Mouse (Mus musculus) T-cell, adult 2 months (primary cell): Measurements from ENCODE around the gene Slc9a7.

Source experiments
- DNase-seq: peaks from one replicate; pipeline ENCODE4 v3.0.0; 2022; ENCODE audit warnings: low spot score

Slc9a7 gene

DNA sequence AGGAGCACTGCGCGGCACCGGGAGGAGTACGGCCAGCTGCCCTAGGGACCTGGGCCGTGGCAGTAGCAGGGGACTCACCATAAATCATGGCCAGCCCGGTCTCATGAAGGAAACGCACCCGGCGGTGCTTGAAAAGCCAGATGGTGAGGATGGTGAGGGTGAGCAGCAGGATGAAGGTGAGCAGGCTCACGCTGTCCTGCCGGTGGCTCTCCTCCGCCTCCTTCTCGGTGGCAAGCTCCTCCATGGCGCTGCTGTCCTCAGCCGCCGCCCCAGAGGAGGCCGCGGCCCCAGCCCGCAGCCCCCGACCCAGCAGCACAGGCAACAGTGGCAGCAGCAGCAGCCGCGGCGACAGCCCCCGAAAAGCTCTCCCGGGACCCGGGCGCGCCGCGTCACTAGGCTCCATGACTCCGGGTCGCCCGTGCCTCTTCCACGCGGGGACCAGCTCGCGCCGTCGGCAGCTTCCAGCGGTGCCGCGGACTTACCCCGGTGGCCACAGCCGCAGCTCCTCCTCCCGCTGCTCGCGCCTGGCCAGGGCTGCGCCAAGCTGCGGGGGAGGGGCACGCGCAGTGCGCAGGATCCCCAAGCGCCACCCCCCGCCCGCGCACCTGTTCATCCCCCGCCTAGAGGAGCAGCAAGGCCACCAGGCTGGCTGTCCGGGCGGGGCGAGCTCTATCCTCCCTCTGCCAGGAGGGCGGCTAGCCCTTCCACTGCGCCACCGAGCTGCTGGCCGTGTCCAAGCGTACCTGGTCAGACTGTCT, at the start of gene Slc9a7:
TSS of gene Slc9a7 (minus strand) at position 526 of the 758 bp plus-strand sequence.
- peak; percentile 48 for DNase-seq

DNA sequence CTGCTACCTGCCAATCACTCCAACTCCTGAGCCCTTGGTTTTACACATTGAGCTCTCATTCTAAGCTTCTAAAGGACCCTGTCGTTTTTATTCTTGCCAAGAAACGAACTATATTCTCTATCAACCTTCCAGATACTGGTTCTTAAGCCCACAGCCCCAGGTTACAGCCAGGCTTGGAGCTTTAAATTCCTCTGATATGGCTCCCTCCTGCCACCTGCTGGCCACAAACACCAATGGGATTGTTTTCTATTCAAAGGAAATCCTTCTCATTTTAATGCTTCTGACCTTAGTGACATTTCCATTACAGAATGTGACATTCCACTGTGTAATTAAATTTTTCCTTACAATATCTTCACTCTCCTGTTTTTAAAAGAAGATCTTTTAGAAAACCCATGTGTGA, 44.1 kb upstream of the Slc9a7 start:
- peak; percentile 14 for DNase-seq

DNA sequence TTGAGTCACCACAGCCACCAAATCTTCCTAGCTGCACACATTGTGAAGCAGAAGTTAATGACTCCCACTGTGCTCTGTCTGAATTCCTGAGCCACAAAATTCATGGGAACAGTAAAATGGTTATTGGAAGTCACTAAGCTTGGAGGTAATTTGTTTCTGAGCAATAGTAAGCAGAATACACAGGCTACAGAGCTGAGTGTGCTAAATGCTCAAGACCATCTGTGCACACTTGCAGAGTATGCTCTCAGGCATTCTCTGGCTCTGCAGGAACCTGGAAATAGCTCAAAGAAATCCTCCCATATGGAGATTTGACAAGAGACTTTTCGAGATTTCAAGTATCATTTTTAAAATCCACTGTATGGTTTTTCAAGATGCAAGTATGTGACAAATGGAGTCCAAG, 41.1 kb upstream of the Slc9a7 start:
- no peak for DNase-seq

DNA sequence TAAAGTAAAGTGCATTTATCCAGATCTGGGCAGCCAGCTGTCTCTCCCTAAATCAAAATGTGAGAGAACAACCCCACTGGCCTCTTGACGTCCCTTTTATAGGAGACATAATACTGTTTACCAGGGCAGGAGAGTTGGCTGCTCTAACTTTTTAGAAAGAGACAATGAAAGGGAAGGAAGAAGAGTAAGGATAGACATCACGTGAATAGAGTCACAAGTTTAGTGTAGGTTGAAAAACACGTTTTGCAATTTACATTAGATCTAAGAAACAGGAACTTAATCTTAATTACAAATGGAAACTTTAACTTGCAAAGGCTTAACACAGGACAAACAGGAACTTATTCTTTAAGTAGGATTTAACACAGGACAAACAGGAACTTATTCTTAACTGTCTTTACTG, 15.6 kb upstream of the Slc9a7 start:
- no peak for DNase-seq

DNA sequence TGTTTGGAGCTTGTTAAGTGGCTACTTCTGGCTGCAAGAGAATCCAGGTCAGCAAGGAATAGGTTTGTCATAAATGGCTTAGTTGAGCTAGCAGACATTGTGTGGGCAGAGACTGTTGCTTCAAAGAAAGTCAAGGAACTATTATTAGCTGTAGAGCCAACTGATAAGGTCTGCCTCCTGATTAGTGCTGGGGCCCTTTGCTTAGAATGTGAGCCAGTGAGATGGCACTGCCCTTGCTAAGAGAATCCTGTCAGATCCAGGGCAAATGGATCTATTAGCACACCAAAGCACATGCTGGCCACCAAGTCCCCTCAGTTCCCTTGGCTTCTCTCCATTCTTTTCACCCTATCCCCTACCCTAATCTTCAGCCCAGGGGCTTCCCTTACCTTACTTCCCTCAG, 14.3 kb upstream of the Slc9a7 start:
- no peak for DNase-seq

DNA sequence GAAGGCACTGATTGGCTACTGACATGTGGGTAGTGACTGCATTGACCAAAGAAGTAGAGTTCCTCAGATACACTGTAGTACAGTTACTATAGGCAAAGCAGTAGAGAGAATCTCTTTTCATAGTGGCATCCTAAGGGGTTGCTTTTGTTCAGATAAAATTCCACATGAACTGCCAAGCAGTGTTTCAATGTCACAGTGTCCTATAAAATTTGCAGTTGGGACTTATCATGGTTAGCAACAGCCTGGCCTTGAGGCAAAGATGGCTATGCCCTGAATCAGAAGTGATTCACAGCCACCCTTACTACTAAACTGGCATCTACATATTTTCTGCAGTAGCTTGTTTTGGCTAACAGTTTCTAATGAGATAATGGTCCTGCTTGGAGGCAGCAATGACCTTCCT, 11.7 kb upstream of the Slc9a7 start:
- no peak for DNase-seq

DNA sequence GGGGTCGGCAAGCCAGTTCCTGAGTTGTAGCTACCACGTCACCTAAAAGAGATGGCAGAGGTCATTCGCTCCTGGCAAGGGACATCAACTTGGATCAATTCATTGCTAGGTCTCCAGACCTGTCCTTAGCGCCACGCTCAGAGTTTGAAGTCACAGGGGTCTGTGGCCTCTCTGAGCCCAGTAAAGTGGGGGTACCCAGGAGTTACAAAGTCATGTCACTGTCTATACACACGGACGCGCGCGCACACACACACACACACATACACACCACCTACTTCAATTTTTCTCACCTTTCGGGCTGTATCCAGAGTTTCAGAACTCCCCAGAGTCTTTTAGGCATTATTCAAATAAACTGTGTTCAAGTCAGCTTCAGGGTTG, 422 bp upstream of the Slc9a7 start:
- DNase-seq: no peak

DNA sequence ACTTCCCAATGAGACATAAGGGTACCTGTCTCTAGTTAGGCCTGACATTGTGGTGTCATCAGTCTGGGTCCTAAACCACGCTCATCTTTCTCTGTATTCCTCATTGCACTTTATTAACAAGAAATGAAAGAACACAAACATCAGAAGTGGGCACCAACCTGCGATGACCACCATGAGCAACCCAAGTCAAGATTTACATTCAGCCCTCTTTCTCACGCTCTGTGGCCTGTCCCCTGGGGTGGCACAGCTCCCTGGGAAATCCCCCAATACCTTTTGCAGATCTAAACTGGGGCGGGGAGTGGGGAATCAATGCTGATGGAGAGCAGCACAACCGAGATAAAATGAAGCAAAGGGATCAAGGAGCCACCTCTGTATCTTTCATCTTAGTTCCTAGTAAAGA, 892 bp downstream of the Slc9a7 start:
- peak; percentile 3 for DNase-seq

DNA sequence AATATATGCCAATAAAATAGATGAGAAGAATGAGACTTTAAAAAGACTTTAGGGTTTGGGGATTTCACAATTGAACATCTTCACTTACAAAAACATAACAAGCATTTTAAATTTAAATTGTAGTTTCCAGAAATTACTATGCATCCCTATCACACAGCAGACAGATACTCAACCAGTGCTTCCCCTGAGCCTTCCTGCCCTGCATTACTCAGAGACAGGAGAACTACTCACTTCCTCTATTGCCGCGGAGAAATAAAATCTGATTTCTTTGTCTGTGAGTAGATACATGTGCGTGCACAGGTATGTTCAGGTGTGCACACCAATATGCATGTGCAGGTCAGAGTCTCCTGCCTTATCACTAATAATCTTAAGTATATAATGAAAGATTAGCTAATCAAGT, 2.9 kb downstream of the Slc9a7 start:
- no peak for DNase-seq

DNA sequence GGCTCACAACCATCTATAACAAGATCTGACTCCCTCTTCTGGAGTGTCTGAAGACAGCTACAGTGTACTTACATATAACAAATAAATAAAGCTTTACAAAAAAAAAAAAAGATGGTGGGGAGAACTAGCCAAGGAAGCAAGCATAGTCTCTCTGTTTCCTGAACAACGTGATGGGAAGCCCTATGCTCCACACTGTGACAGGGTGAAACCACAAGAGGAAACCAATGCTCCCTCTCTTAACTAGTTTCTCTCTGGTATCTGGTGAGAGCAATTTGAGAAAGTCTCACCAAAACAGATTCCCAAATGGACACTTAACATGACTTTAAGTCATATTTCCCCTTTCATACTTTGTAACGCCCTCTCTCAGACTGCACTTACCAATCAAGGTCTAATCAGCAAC, 5.4 kb downstream of the Slc9a7 start:
- no peak for DNase-seq

DNA sequence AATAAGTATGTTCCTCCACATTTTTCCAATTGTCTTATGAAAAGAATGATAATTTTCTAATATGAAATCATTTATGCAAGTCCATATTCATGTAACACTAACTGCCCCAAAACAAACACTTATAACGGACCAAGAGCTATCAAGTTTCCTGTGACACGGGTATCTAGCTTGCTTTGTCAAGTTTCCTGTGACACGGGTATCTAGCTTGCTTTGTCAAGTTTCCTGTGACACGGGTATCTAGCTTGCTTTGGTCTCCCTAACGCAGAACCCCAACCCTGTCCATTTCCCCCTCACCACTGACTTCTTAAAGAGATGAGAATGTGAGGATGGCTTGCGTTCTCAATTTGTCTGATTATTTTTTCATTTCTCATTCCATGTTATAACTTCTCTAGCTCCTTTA, 12.2 kb downstream of the Slc9a7 start:
- peak; percentile 3 for DNase-seq

DNA sequence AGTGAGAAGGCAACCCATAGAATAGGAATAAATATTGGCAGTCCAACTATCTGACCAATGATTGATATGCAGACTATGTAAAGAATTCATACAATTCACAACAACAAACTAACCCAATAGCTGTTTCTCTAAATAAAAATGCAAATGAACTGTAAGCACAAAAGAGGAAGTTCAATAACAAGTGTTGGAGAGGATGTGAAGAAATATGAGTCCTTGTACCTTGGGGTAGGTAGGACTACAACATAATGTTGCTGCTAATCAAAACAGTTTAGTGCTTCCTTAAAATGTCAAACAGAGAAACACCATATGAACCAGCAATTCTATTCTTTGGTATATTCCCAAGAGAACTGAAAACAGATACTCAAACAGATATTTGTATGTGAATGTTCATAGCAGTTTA, 17.8 kb downstream of the Slc9a7 start:
- no peak for DNase-seq

DNA sequence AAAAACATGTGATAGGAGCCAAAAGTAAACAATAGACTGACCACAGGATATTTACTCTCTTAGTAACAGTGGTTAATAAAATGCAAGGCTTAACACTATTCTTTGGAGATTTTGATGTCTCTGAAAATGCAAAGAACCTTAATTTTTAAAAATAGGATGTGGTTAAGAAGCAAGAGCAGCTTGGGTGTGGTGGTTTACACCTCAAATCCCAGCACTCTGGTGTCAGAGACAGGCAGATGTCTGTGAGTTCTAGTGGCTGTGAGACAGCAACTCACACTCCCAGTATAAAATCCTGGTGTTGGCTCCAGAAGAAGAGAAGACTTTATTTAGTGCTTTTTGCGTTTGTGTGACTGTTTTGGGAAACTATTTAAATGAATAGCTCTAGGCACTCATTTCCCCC, 19.6 kb downstream of the Slc9a7 start:
- peak; percentile 10 for DNase-seq

DNA sequence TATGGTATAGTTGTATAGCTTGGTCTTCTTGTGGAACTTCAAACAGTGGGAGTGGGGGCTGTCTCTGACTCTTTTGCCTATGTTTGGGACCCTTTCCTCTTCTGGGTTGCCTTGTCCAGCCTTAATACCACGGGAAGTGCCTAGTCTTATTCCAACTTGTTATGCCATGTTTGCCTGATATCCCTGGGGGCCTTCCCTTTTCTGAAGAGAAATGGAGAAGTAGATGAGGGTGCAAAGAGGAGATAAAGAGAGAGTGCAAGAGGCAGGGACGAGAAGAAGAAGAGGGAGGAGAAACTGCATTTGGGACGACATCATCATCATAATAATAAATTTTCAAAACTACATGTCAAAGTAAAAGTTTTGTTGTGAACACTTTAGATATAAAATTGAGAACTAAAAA, 21.6 kb downstream of the Slc9a7 start:
- no peak for DNase-seq

DNA sequence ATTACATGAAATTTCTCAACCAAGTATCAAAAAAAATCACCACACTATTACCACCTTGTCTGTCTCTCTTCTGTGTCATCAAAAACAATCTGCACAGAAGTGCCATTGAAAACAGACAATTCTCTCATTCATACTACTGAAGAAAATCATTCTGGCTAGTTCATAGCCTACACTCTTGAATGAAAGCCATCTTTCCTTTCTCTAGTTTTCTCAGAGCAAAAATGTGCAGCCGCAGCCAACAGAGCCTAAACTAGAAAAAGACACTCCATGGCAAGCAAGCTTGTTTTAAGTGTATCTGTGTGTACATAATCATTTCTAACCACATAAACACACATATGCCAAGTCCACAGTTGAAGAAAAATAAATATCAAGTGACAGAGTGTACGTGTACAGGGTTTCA, 27.2 kb downstream of the Slc9a7 start:
- DNase-seq: no peak

DNA sequence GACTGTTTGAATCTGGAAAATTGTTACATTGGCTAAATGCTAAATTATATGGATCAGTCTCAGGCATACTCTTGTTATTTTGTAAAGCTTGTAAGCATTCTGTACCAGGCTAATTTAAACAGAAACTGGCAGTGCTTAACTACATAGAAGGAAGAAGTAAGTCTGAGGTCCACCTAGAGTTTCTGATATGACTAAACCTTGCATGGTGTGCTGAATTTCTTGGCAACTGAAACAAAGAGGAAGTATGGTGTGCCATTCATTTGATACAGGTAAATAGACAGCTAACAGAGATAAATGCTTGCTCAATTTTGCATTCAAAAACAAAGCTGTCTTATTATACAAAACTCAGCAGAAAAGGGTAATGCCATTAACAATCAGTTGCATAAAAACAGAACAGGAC, 63.5 kb downstream of the Slc9a7 start:
- no peak for DNase-seq

DNA sequence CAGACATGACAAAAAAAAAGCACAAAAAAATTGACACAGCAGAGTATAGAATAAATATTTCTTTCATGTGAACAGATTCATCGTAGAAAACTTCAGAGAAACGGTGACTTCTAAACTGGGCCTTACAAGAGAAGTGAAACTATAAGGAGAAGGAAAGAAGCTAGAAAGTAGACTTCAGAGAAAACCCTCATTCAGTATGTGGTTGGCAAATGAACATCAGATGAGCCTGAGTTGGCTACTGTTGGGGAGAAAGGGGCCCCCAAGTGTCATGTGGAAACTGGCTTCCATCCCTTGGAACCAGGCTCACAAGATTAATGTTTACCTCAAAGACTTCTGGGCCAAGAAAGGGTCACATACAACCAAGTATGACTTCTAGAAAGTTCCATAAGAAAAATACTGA, 70.1 kb downstream of the Slc9a7 start:
- no peak for DNase-seq

DNA sequence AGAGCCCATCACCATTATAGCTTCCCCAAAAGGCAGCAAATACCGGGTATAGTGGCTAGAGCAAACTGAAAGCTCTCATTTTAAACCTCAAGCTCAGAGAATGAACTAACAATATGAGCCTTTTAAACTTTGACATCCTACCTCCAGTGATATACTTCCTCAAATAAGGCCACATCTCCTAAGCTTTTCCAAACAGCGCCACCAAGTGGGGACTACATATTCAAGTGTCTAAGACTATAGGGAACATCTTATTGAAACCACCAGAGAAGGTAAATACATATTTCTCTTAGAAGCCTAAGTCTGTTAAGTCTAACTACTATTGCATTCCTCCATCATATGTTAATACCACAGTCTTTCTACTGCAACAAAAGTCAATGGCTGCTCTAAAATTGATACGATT, 106.0 kb downstream of the Slc9a7 start:
- no peak for DNase-seq

DNA sequence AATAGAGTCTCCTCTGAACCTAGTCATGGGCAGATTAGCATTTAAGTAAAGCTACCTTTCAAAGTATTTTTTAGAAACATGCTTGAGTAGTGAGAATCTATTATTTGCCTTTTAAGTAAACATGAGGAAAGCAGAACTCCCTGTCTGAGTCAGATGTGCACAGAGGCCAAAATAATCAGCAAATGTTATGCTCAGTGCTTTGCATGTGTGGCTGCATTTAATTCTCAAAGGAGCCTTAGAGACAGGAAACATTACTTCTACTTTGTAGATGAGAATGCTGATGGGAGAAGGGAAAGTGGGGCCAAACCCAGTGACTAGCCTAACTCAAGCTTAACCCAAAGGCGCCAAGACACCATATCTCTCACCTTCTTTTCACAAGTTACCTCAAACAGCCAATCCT, 114.8 kb downstream of the Slc9a7 start:
- no peak for DNase-seq

DNA sequence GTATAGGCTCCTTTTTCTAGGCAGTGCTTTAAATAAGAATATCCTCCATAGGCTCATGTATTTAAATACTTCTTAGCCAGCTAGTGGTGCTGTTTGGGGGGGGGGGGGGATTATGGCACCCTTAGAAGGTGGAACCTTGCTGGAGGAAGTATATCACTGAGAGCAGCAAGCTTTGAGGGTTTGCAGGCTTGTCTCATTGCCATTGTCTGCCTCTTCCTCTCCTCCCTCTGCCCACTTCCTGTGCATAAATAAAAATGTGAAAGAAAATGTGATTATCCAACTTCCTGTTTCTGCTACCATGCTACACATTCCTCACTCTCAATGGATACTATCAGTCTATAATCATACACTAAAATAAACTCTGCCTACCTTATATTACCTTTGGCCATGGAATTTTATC, 123.2 kb downstream of the Slc9a7 start:
- DNase-seq: no peak

DNA sequence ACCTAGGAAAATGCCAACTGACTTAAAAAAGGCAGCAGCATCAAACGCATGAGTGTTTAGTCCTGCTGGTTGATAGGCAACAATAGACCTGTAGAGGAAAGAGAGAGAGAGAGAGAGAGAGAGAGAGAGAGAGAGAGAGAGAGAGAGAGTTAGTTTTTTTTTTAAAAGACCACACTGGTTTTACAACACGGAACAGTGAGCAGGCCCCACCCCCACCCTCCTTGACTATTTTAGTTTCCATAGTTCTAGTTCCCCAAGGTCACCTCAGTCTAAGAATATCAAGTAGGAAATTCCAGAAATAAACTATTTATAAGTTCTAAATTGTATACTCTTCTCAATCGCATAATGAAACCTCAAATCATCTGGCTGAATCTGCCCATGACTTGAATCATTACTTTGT, 126.6 kb downstream of the Slc9a7 start:
- DNase-seq: no peak

DNA sequence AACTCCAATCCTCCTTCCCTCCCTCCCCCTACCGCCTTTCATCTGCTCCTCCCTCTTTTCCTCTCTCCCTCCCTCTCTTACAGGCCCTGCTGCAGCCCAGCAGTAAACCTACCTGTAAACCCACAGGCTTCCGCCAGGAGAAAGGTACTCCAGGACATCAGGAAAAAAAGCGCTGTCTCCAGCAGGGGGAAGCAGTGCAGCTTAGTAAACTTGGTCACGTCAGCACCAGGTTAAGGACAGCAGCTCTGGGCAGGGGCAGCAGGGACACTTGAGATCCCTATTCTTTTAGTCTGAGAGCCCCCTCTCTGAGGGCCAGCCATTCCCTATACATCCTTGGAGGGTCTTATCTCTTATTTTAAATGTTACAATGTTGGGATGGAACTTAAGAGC, 129.3 kb downstream of the Slc9a7 start:
- DNase-seq: no peak

DNA sequence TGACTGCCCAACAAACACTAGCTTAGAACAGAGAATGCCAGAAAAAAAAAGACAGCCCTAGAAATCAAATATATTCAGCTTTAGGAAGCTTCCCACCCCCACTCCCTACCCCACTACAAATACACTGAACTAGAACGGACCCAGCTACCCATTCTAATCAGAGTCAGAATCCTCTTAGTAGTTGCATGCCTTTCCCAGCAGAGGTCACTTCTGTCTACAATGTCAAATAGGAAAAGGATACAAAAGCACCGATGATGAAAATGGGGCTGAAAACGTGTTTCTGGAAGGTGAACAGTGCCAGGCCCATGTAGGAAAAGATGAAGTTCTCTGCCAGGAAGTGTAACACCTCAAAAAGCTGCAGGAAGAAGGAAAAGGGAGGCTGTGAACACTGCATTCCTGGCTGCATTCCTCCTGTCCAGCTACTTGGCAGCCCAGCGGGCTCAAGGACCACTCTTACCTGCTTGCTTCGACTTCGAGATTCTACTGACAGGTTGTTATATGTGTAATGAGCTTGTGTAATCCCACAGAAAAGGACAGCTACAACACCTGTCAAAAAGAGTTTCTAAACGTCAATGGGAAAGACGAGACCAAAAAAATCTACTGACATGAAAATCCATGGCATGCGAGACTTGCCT, 129.8 kb downstream of the Slc9a7 start:
- DNase-seq: no peak

DNA sequence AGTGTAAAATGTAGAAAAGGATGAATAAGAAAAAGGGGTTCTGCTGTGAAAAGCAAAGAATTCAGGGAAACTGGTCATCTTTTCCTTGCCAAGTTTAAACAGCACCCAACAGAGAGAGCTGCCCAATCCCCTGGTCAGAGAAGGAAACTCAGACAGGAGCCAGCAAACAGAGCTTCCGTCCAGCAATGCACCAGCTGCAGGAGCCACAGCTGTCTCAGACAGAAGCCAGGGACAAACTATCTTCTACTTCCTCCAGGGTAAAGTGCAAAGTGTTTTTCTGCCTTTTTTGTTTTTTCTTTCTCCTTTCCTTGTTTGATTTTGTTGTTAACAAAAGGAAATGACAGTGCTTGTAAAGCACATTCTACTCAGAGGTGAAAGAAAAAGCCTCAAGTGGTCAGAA, 131.3 kb downstream of the Slc9a7 start:
- no peak for DNase-seq
